Mouse (Mus musculus) embryonic fibroblast, embryonic 13.5 days (primary cell): Measurements from ENCODE around the gene Ubtf.

Experiments
- CTCF ChIP-seq: IDR thresholded peaks from 2 replicates; pipeline ENCODE4 v1.5.1; 2011; ENCODE audit warnings: mild to moderate bottlenecking, control low read depth, low read length, moderate library complexity, borderline replicate concordance; ENCODE audit not compliant: insufficient read depth
- POLR2A ChIP-seq: IDR thresholded peaks from 2 replicates; pipeline ENCODE4 v1.6.1; 2011; ENCODE audit warnings: low read depth, mild to moderate bottlenecking, control low read depth, low read length, moderate library complexity

- TF ChIP-seq CTCF (no peak), POLR2A (no peak; the same call in 1 of the 2 replicates)
These were observed 31.3 kb downstream of the Ubtf start for GRCm38 (mm10) chr11:102288027-102288804.
